In genomic region chr12:56297921-56298830, GRCm38 (mm10) we compare ENCODE assay signal across 10 mouse cellular contexts. TPM values are rescaled to one million over a fixed set of nuclear protein-coding genes. Genes with fewer than 3 reads are reported as not detected.
DNase-seq lines count a peak whose midpoint lies in the region; ATAC-seq and TF ChIP-seq lines count a peak whose summit lies in the region.
"Had no signal": no experiment of that assay in that cellular context is flagged by ENCODE, and none has a peak within 500 bp of the region (broad histone marks: within the 10 kb centered on the region; RNA-seq: fewer than 3 reads in every experiment).

No protein-coding gene starts in this region.

- no peak overlapping the region for H3K4me3 ChIP-seq in testis, adult 2 months (ENCODE audit: control insufficient read depth, low read depth, low read length)
- no peak overlapping the region for H3K4me3 ChIP-seq in embryonic fibroblast, embryonic 13.5 days (ENCODE audit: insufficient read depth, low read length)
- H3K4me3 ChIP-seq in hindbrain, postnatal 0 days (ENCODE audit: low read length): no peak overlapping the region
- H3K4me3 ChIP-seq: erythroblast, embryonic 14.5 days had no signal

- no peak overlapping the region for H3K9ac ChIP-seq in hindbrain, postnatal 0 days (replicated peaks; ENCODE audit: low read length)

- no peak for TF ChIP-seq CTCF in testis, adult 2 months (IDR thresholded peaks at IDR 0.05; ENCODE audit: control insufficient read depth, insufficient read depth, insufficient replicate concordance, low read depth, low read length)
- TF ChIP-seq CTCF in embryonic fibroblast, embryonic 13.5 days (IDR thresholded peaks at IDR 0.05; ENCODE audit: borderline replicate concordance, insufficient read depth, low read length): no peak
- no peak for TF ChIP-seq CTCF in hindbrain, postnatal 0 days (IDR thresholded peaks at IDR 0.05; ENCODE audit: low read depth)

- peak overlapping the region; percentile 35 for H3K4me2 ChIP-seq in hindbrain, postnatal 0 days (ENCODE audit: low read depth, low read length)

- ATAC-seq in hindbrain, postnatal 0 days: no peak
- ATAC-seq in megakaryocyte, adult 5-6 weeks (ENCODE audit: poor library complexity, severe bottlenecking): no peak

- H3K27ac ChIP-seq in testis, adult 2 months (ENCODE audit: control insufficient read depth, insufficient read depth, low read depth, low read length): peak overlapping the region; percentile 7; the same call in 1 of the 2 replicates
- H3K27ac ChIP-seq in embryonic fibroblast, embryonic 13.5 days (ENCODE audit: insufficient read depth, low read length): peak overlapping the region; percentile 19; the same call in 1 of the 2 replicates
- H3K27ac ChIP-seq in hindbrain, postnatal 0 days: no peak overlapping the region
- H3K27ac ChIP-seq: macrophage had no signal

- 18% methylated on average over 21 of the region's 21 CpGs for WGBS in hindbrain, postnatal 0 days

- no peak for TF ChIP-seq POLR2A in testis, adult 2 months (IDR thresholded peaks at IDR 0.05; ENCODE audit: control insufficient read depth, low read depth, low read length)
- TF ChIP-seq POLR2A in embryonic fibroblast, embryonic 13.5 days (IDR thresholded peaks at IDR 0.05; ENCODE audit: low read depth, low read length): no peak

- H3K9me3 ChIP-seq in hindbrain, postnatal 0 days (ENCODE audit: low read length): no peaks in the 10 kb centered on the region

- H3K27me3 ChIP-seq in testis, adult 2 months (ENCODE audit: control insufficient read depth, insufficient read depth, low read length): no peaks in the 10 kb centered on the region
- no peaks in the 10 kb centered on the region for H3K27me3 ChIP-seq in hindbrain, postnatal 0 days (ENCODE audit: insufficient read depth, low read length)

- no peaks in the 10 kb centered on the region for H3K36me3 ChIP-seq in testis, adult 2 months (ENCODE audit: control insufficient read depth, insufficient read depth, low read length)
- no peaks in the 10 kb centered on the region for H3K36me3 ChIP-seq in hindbrain, postnatal 0 days (ENCODE audit: insufficient read depth, low read length)

- no peak for DNase-seq in testis, postnatal 14 days (ENCODE audit: low spot score)
- no peak for DNase-seq in hindbrain, postnatal 0 days (ENCODE audit: low spot score)
- no peak for DNase-seq in cerebellum, postnatal 36 days
- DNase-seq in cerebellum, adult 11-12 months: no peak
- DNase-seq: kidney, postnatal 36 days had no signal

- peaks cover 5% of the 10 kb centered on the region for H3K4me1 ChIP-seq in testis, adult 2 months (ENCODE audit: control insufficient read depth, insufficient read depth, low read length)
- H3K4me1 ChIP-seq in embryonic fibroblast, embryonic 13.5 days (ENCODE audit: control insufficient read depth, insufficient read depth, low read length): peaks cover 16% of the 10 kb centered on the region; the same call in 1 of the 2 replicates
- no peaks in the 10 kb centered on the region; the same call in 1 of the 2 replicates for H3K4me1 ChIP-seq in hindbrain, postnatal 0 days (ENCODE audit: insufficient read depth, low read length)

RNA-seq across cellular contexts. Expression of gene Mbip, which starts 47.5 kb away (rescaled TPM):
- 6.4 and 10.1 TPM in 2 replicates for polyA plus RNA-seq in testis, adult 2 months (2012; rRNA removed)
- polyA plus RNA-seq in embryonic fibroblast, embryonic 13.5 days (2011; ENCODE audit: insufficient read length, low read depth, missing spikeins): 22.1 and 23.8 TPM in 2 replicates
- total RNA-seq in hindbrain, postnatal 0 days (2014; rRNA removed): 18.0 and 42.0 TPM in 2 replicates
- 34.4 and 36.1 TPM in 2 replicates for polyA plus RNA-seq in hindbrain, postnatal 0 days (2015; fragmentation: Nextera tagmentation; extraction: Ambion mirVana)
- 22.8 and 25.7 TPM in 2 replicates for total RNA-seq in megakaryocyte, adult 5-6 weeks (2015)
- 21.4 and 22.8 TPM in 2 replicates for total RNA-seq in megakaryocyte, adult 5-6 weeks (2017)
